Mouse (Mus musculus): Measurements from ENCODE around the gene Acot7.

DNA sequence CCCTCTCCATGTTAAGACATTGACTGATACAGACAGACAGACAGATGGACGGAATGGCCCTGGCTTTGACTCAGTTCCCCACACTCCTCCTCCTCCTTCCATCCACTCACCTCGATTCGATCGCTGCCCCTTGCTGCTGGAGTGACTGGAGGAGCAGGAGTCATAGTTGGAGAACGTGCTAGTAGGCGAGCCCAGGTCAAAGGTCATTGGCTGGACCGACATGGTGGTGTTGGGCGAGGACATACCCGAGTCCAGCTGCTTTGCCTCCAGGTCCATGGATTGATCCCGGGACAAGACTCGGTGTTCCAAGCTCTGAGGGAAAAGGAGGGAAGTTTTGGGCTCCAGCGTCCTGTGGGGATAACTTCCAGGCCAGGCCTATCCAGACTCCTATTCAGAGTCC, 42.6 kb upstream of the Acot7 start:
- TF ChIP-seq CTCF (IDR thresholded peaks at IDR 0.05; ENCODE audit: borderline replicate concordance, extremely low read depth, insufficient read depth, insufficient read length) (no peak), POLR2A (IDR thresholded peaks at IDR 0.05; ENCODE audit: borderline replicate concordance, extremely low read depth, insufficient read depth, insufficient read length, poor library complexity, severe bottlenecking) (no peak)
